Mouse (Mus musculus) liver, embryonic 14.5 days (tissue): Measurements from ENCODE around the gene Sdhaf2.

Experiments
- CTCF ChIP-seq: IDR thresholded peaks from 2 replicates; pipeline ENCODE4 v1.5.1; 2016; ENCODE audit warnings: antibody characterized with exemption, low read depth, control low read depth
- EP300 ChIP-seq: IDR thresholded peaks from 2 replicates; pipeline ENCODE4 v1.6.1; 2016; ENCODE audit warnings: antibody characterized with exemption, low read depth

DNA sequence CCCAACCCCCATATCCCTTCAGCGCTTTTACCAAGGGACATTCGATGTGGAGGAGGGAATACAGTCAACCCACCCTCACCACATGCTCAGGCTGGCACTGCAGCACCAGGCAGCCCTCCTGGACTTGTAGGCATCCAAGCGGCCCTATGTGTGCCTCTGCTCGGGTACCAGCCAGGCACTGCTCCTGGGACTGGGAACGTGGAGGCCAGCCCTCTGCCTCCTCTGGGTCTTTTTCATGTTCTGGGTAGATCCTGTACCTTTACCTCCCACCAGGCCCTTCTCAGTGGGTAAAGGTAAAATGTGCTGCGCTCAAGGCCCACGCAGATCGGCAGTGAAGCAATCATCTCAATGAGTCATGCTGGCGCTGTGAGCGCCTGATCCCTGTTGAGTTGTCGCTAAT, 66.0 kb downstream of the Sdhaf2 start:
- no peak for TF ChIP-seq CTCF
- TF ChIP-seq EP300 = no peak
